Mouse (Mus musculus) myocyte (in vitro differentiated cells): ENCODE measurements around the gene Tubgcp6. TPM values are rescaled to one million over a fixed set of nuclear protein-coding genes. Genes with fewer than 3 reads are reported as not detected.

ENCODE experiments used
- H3K27me3 ChIP-seq: one replicate; pipeline ENCODE4 v1.6.1; 2011; ENCODE audit not compliant: control insufficient read depth, insufficient read depth, insufficient read length
- H3K36me3 ChIP-seq: one replicate; pipeline ENCODE4 v1.6.1; 2011; ENCODE audit not compliant: control insufficient read depth, insufficient read depth
- H3K4me2 ChIP-seq: one replicate; pipeline ENCODE4 v1.6.1; 2011; ENCODE audit warnings: low read depth, control low read depth
- H3K4me3 ChIP-seq: one replicate; pipeline ENCODE4 v1.5.1; 2011; ENCODE audit warnings: mild to moderate bottlenecking, control low read depth, moderate library complexity
- H3K79me2 ChIP-seq: one replicate; pipeline ENCODE4 v1.6.1; 2011; ENCODE audit not compliant: control insufficient read depth, insufficient read depth
- H3ac ChIP-seq: one replicate; pipeline ENCODE4 v1.6.1; 2011; ENCODE audit not compliant: control insufficient read depth, insufficient read length
- CEBPB ChIP-seq: IDR thresholded peaks from 2 replicates; pipeline ENCODE4 v1.6.1; 2011; ENCODE audit warnings: mild to moderate bottlenecking, moderate library complexity; ENCODE audit not compliant: poor library complexity, insufficient read depth, severe bottlenecking
- E2F4 ChIP-seq: IDR thresholded peaks from one replicate; pipeline ENCODE4 v1.6.1; 2011; ENCODE audit warnings: mild to moderate bottlenecking, control low read depth, moderate library complexity; ENCODE audit not compliant: insufficient read depth
- MAX ChIP-seq: IDR thresholded peaks from one replicate; pipeline ENCODE4 v1.6.1; 2011; ENCODE audit warnings: low read depth, mild to moderate bottlenecking, control low read depth
- MYOD1 ChIP-seq, 3 experiments: IDR thresholded peaks; one replicate each; pipeline ENCODE4 v1.6.1; 2011; ENCODE audit warnings: control low read depth in 2 of 3, low read depth in 2 of 3, mild to moderate bottlenecking in 2 of 3, moderate library complexity in 1 of 3; ENCODE audit not compliant: insufficient read length in 2 of 3, control insufficient read depth in 1 of 3
- MYOG ChIP-seq, 3 experiments: IDR thresholded peaks; one replicate each; pipeline ENCODE4 v1.6.1; 2011; ENCODE audit warnings: control low read depth in 2 of 3, low read depth in 2 of 3, mild to moderate bottlenecking in 2 of 3; ENCODE audit not compliant: insufficient read length in 2 of 3, control insufficient read depth in 1 of 3, insufficient read depth in 1 of 3
- POLR2A ChIP-seq: IDR thresholded peaks from one replicate; pipeline ENCODE4 v1.6.1; 2011; ENCODE audit warnings: low read depth, mild to moderate bottlenecking, control low read depth, moderate library complexity; ENCODE audit not compliant: insufficient read length
- POLR2AphosphoS2 ChIP-seq: IDR thresholded peaks from one replicate; pipeline ENCODE4 v1.6.1; 2011; ENCODE audit warnings: low read depth, control low read depth; ENCODE audit not compliant: insufficient read length
- REST ChIP-seq: IDR thresholded peaks from one replicate; pipeline ENCODE4 v1.6.1; 2011; ENCODE audit warnings: mild to moderate bottlenecking, control low read depth, moderate library complexity; ENCODE audit not compliant: insufficient read depth, insufficient read length
- SRF ChIP-seq: IDR thresholded peaks from one replicate; pipeline ENCODE4 v1.6.1; 2011; ENCODE audit warnings: low read depth; ENCODE audit not compliant: control insufficient read depth, insufficient read length
- TCF12 ChIP-seq: IDR thresholded peaks from one replicate; pipeline ENCODE4 v1.6.1; 2011; ENCODE audit warnings: mild to moderate bottlenecking, control low read depth; ENCODE audit not compliant: poor library complexity, insufficient read depth, severe bottlenecking
- TCF3 ChIP-seq: IDR thresholded peaks from one replicate; pipeline ENCODE4 v1.6.1; 2011; ENCODE audit warnings: low read depth, control low read depth; ENCODE audit not compliant: insufficient read length
- USF1 ChIP-seq: IDR thresholded peaks from one replicate; pipeline ENCODE4 v1.6.1; 2011; ENCODE audit warnings: low read depth, mild to moderate bottlenecking, control low read depth, moderate library complexity
- polyA plus RNA-seq: library from polyadenylated mRNA; unstranded; fragments of >200 nt; fragmentation: generic; extraction: Trizol; gene quantifications from one replicate; pipeline ENCODE4 v1.2.1, GENCODE M21; 2012; ENCODE audit warnings: missing spikeins

Tubgcp6 gene
- polyA plus RNA-seq, 1 experiment = 15.0 TPM

DNA sequence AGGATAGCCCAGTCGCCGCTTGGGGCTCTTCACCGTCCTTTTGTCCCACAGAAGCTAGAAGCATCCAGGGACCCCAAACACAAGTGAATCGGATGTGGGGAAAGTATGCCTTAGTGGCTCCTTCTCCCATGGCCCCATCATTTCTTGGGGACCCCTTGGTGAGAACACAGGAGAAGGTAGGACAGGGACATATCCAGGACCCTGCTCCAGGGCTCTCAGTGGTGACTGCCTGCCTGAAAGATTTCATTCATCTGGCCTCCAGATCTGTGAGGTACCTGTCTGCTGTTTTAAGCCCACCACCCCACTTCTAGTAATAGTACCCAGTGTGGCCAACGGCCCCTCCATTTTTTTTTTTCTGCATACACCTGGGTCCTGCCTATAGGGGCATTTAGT lies 60.4 kb downstream of the Tubgcp6 start:
- Histone ChIP-seq H3ac (no peak overlapping the region), H3K79me2 (no peaks in the 10 kb centered on the region), H3K4me3 (no peak overlapping the region), H3K36me3 (no peaks in the 10 kb centered on the region), H3K27me3 (peaks cover 95% of the 10 kb centered on the region), H3K4me2 (no peak overlapping the region)
- no peak for TF ChIP-seq TCF3
- TF ChIP-seq CEBPB = no peak
- no peak for TF ChIP-seq POLR2AphosphoS2
- TF ChIP-seq MYOD1 (IDR thresholded peaks at IDR 0.05; ENCODE audit: control insufficient read depth in 1 of 3, insufficient read length in 2 of 3, low read depth in 2 of 3) = no peak
- TF ChIP-seq SRF = no peak
- TF ChIP-seq REST = no peak
- no peak for TF ChIP-seq POLR2A
- no peak for TF ChIP-seq MYOG (IDR thresholded peaks at IDR 0.05; ENCODE audit: control insufficient read depth in 1 of 3, insufficient read depth in 1 of 3, insufficient read length in 2 of 3, low read depth in 2 of 3)
- no peak for TF ChIP-seq TCF12
- TF ChIP-seq MAX = no peak
- no peak for TF ChIP-seq E2F4
- no peak for TF ChIP-seq USF1

- H3K4me2 ChIP-seq = no peak overlapping the region
- no peaks in the 10 kb centered on the region for H3K79me2 ChIP-seq
- no peak overlapping the region for H3K4me3 ChIP-seq
- TF ChIP-seq USF1 (no peak), TCF3 (no peak), REST (no peak), POLR2A (no peak)
- peaks cover 93% of the 10 kb centered on the region for H3K27me3 ChIP-seq
- H3K36me3 ChIP-seq = no peaks in the 10 kb centered on the region
- no peak overlapping the region for H3ac ChIP-seq
Observed at GRCm38 (mm10) chr15:89061761-89062517, 61.0 kb downstream of the Tubgcp6 start.

DNA sequence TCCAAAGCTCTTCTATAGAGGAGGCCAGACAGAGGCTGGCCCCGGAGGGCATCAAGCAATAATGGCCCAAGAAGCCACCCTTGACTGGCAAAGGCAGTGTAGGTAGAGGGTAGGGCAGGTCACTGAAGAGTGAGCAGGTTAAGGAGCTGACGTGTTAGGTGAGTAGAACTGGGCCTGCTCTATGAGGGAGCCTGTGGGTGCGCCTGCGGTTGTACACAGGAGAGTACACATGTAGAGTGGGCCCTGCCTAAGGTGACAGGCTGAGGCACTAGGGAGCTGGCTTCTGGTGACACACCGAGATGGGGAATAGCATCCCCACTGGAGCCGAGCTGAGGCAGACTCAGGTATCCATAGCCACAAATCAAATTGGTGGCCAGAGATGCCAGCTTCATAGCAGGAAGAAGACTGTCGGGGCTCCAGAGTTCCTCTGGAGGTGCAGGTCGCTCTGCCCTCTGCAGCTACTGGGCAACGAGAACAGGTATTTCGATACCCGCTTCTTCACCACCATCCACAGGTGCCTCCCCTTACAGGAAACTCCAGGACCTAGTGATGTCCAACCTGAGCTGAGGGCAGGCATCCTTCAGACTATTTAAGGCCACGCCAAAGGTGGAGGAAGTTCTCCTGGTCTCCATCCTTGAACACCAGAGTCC lies 62.0 kb downstream of the Tubgcp6 start:
- Histone ChIP-seq H3K4me3 (no peak overlapping the region), H3K36me3 (no peaks in the 10 kb centered on the region), H3ac (no peak overlapping the region), H3K79me2 (no peaks in the 10 kb centered on the region), H3K4me2 (no peak overlapping the region), H3K27me3 (peaks cover 91% of the 10 kb centered on the region)
- TF ChIP-seq MYOD1 (IDR thresholded peaks at IDR 0.05; ENCODE audit: control insufficient read depth in 1 of 3, insufficient read length in 2 of 3, low read depth in 2 of 3) = no peak
- no peak for TF ChIP-seq MAX
- no peak for TF ChIP-seq USF1
- TF ChIP-seq POLR2A = no peak

- Histone ChIP-seq H3K79me2 (no peaks in the 10 kb centered on the region), H3K4me2 (no peak overlapping the region), H3ac (no peak overlapping the region), H3K36me3 (no peaks in the 10 kb centered on the region), H3K4me3 (no peak overlapping the region), H3K27me3 (peaks cover 91% of the 10 kb centered on the region)
- TF ChIP-seq TCF3 (no peak), CEBPB (no peak), SRF (no peak), REST (no peak), E2F4 (no peak), USF1 (no peak)
Observed at GRCm38 (mm10) chr15:89060032-89060681, 62.8 kb downstream of the Tubgcp6 start.

- Histone ChIP-seq H3K79me2 (no peaks in the 10 kb centered on the region), H3K4me2 (peak within 1 kb of the TSS; percentile 3), H3K36me3 (no peaks in the 10 kb centered on the region), H3K4me3 (no peak within 1 kb of the TSS), H3ac (no peak within 1 kb of the TSS), H3K27me3 (peaks cover 92% of the 10 kb centered on the region)
- TF ChIP-seq USF1 (no peak), POLR2AphosphoS2 (no peak), MAX (no peak), TCF12 (no peak), TCF3 (no peak), E2F4 (no peak), POLR2A (no peak), REST (no peak), SRF (no peak)
Observed at GRCm38 (mm10) chr15:89059161-89059931, 63.6 kb downstream of the Tubgcp6 start, which contains the start of gene Panx2. Panx2 (plus strand) TSS chr15:89059734.
